Comparison of ENCODE assay signal across 19 mouse cellular contexts in the genomic region with DNA sequence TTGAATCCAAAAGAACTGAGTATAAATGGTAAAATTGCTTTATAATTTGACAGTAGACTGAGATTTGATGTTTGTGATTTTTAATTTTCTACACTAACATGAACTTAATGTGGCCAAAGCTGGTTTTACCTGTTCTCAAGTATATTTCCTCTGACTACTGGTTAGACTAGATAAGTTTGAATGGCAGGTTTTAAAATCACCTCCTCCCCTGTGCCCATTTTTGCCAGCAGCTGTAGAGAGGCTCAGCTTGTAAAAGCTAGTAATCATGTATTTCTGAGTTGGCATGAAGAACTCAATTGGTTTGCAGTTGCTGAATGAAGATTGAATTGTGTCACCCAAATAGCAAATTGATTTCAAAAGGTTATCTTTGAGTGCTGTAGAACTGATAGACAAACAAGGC. TPM values are rescaled to one million over a fixed set of nuclear protein-coding genes. Genes with fewer than 3 reads are reported as not detected.
DNase-seq lines count a peak whose midpoint lies in the region; ATAC-seq and TF ChIP-seq lines count a peak whose summit lies in the region.
"Had no signal": no experiment of that assay in that cellular context is flagged by ENCODE, and none has a peak within 500 bp of the region (broad histone marks: within the 10 kb centered on the region; RNA-seq: fewer than 3 reads in every experiment).

No protein-coding gene starts in this region.

- H3K9ac ChIP-seq in heart, embryonic 14.5 days (ENCODE audit: low read length), result no peak overlapping the region
- no peak overlapping the region for H3K9ac ChIP-seq in heart, adult 2 months (ENCODE audit: low read depth, low read length)
- no peak overlapping the region for H3K9ac ChIP-seq in lung, postnatal 0 days (replicated peaks; ENCODE audit: low read depth)
- H3K9ac ChIP-seq: heart, embryonic 12.5 days; hindbrain, embryonic 15.5 days had no signal

- no peaks in the 10 kb centered on the region for H3K27me3 ChIP-seq in heart, embryonic 14.5 days (ENCODE audit: control insufficient read depth, insufficient read depth, low read length)
- no peaks in the 10 kb centered on the region for H3K27me3 ChIP-seq in heart, adult 2 months (ENCODE audit: control insufficient read depth, insufficient read depth, low read length)
- H3K27me3 ChIP-seq in lung, postnatal 0 days (replicated peaks; ENCODE audit: insufficient read depth, low read length), result no peaks in the 10 kb centered on the region
- H3K27me3 ChIP-seq: heart, embryonic 12.5 days; hindbrain, embryonic 15.5 days had no signal

- no peak for TF ChIP-seq EP300 in heart, adult 2 months (IDR thresholded peaks at IDR 0.05; ENCODE audit: insufficient read depth, low read depth, low read length)
- no peak for TF ChIP-seq EP300 in lung, postnatal 0 days (IDR thresholded peaks at IDR 0.05)

- peaks cover 35% of the 10 kb centered on the region for H3K36me3 ChIP-seq in heart, embryonic 14.5 days (ENCODE audit: control insufficient read depth, insufficient read depth, low read length)
- peaks cover 55% of the 10 kb centered on the region for H3K36me3 ChIP-seq in heart, adult 2 months (ENCODE audit: control insufficient read depth, insufficient read depth, low read length)
- H3K36me3 ChIP-seq in lung, postnatal 0 days (ENCODE audit: insufficient read depth, low read length), result no peaks in the 10 kb centered on the region
- H3K36me3 ChIP-seq: hindbrain, embryonic 15.5 days had no signal

- intact Hi-C loops in heart, adult 2 months (cut with DNase I), result loop anchor here (5.0 to 10.0 kb wide), 2 partner anchors 385 to 1192 kb away; no protein-coding TSS in a partner anchor

- no peak for DNase-seq in heart, adult 2 months
- DNase-seq in lung, postnatal 0 days (ENCODE audit: low spot score), result peak; percentile 27
- DNase-seq in lung, adult 18-20 months, result no peak
- DNase-seq in fat pad, adult 2 months (ENCODE audit: extremely low read depth, low read depth, low spot score), result peak; percentile 68
- peak; percentile 64 for DNase-seq in gonadal fat pad, adult 2 months (ENCODE audit: low read depth)
- DNase-seq: adrenal gland, adult 2 months; adrenal gland, postnatal 25 days; cerebellum, adult 2 months; cerebellum, postnatal 10 days; gastrocnemius, postnatal 36 days; heart, adult 18-20 months; heart, postnatal 10 days; heart, postnatal 4 days had no signal

- H3K9me3 ChIP-seq in heart, embryonic 14.5 days (ENCODE audit: control insufficient read depth, low read length), result no peaks in the 10 kb centered on the region
- no peaks in the 10 kb centered on the region for H3K9me3 ChIP-seq in lung, postnatal 0 days (ENCODE audit: low read length)
- H3K9me3 ChIP-seq: forebrain, embryonic 12.5 days; heart, embryonic 12.5 days; hindbrain, embryonic 15.5 days had no signal

- peaks cover 16% of the 10 kb centered on the region for H3K79me2 ChIP-seq in heart, adult 2 months (replicated peaks; ENCODE audit: control insufficient read depth, insufficient read depth, low read length)

- no peak overlapping the region for H3K4me3 ChIP-seq in heart, embryonic 14.5 days (ENCODE audit: control insufficient read depth in 1 of 2, insufficient read depth in 1 of 2, low read depth in 1 of 2, low read length in 2 of 2)
- no peak overlapping the region for H3K4me3 ChIP-seq in heart, adult 2 months
- no peak overlapping the region for H3K4me3 ChIP-seq in lung, postnatal 0 days (ENCODE audit: low read depth, low read length)
- H3K4me3 ChIP-seq: forebrain, embryonic 12.5 days; heart, embryonic 12.5 days; hindbrain, embryonic 15.5 days had no signal

- ATAC-seq in heart, embryonic 14.5 days (ENCODE audit: insufficient number of reproducible peaks, insufficient read depth, low FRiP score, low read depth), result no peak
- ATAC-seq in lung, postnatal 0 days, result no peak
- ATAC-seq: inflammation-experienced regulatory T-cells, adult 6 months; intestine, postnatal 0 days had no signal

- TF ChIP-seq POLR2A in heart, adult 2 months (IDR thresholded peaks at IDR 0.05; ENCODE audit: insufficient read depth, low read depth, low read length), result no peak

- peaks cover 8 to 55% of the 10 kb centered on the region in 2 experiments for H3K4me1 ChIP-seq in heart, embryonic 14.5 days (ENCODE audit: control insufficient read depth in 2 of 2, insufficient read depth in 2 of 2, low read length in 2 of 2)
- H3K4me1 ChIP-seq in heart, adult 2 months (ENCODE audit: control insufficient read depth, insufficient read depth, low read length), result peaks cover 22% of the 10 kb centered on the region
- H3K4me1 ChIP-seq in lung, postnatal 0 days (ENCODE audit: insufficient read depth, low read depth, low read length), result peaks cover 32% of the 10 kb centered on the region; the same call in 1 of the 2 replicates

- no peak overlapping the region for H3K27ac ChIP-seq in heart, embryonic 14.5 days (replicated peaks in 1 of 2; ENCODE audit: control insufficient read depth in 1 of 2, insufficient read depth in 1 of 2, low read depth in 2 of 2, low read length in 2 of 2)
- no peak overlapping the region for H3K27ac ChIP-seq in heart, adult 2 months
- H3K27ac ChIP-seq in lung, postnatal 0 days (ENCODE audit: low read length), result no peak overlapping the region
- H3K27ac ChIP-seq: forebrain, embryonic 12.5 days; hindbrain, embryonic 15.5 days had no signal

- H3K4me2 ChIP-seq in heart, embryonic 14.5 days (ENCODE audit: low read length), result 0 out of 2 replicates have a peak overlapping the region, but pooled peaks have one; percentile 4
- H3K4me2 ChIP-seq in lung, postnatal 0 days (replicated peaks; ENCODE audit: low read depth, low read length), result no peak overlapping the region; the same call in 1 of the 2 replicates

- TF ChIP-seq CTCF in heart, adult 2 months (IDR thresholded peaks at IDR 0.05), result no peak
- no peak for TF ChIP-seq CTCF in lung, postnatal 0 days (IDR thresholded peaks at IDR 0.05)

RNA-seq across cellular contexts. Expression of a gene that starts 2.8 kb away (rescaled TPM):
- polyA plus RNA-seq in heart, embryonic 14.5 days (2014; fragmentation: Nextera tagmentation; extraction: Ambion mirVana), result 57.2 and 63.9 TPM in 2 replicates
- 10 to 100 TPM; 20.9 to 24.8 TPM for total RNA-seq in heart, adult 2 months (2021)
- 9.6 and 17.8 TPM in 2 replicates for polyA plus RNA-seq in heart, adult 2 months (2012; rRNA removed)
- polyA plus RNA-seq in lung, postnatal 0 days (2015; fragmentation: Nextera tagmentation; extraction: Ambion mirVana), result 46.8 and 64.1 TPM in 2 replicates
- polyA plus RNA-seq in gonadal fat pad, adult 2 months (2012; rRNA removed), result 16.6 and 19.4 TPM in 2 replicates

RNA-seq across cellular contexts. Expression of a gene that starts 2.8 kb away (rescaled TPM):
- polyA plus RNA-seq in heart, embryonic 14.5 days (2014; fragmentation: Nextera tagmentation; extraction: Ambion mirVana), result 52.1 and 54.5 TPM in 2 replicates
- 10 to 100 TPM; 39.5 TPM for total RNA-seq in heart, adult 2 months (2021)
- polyA plus RNA-seq in heart, adult 2 months (2012; rRNA removed), result 12.8 and 16.9 TPM in 2 replicates
- 63.0 and 64.9 TPM in 2 replicates for polyA plus RNA-seq in lung, postnatal 0 days (2015; fragmentation: Nextera tagmentation; extraction: Ambion mirVana)
- 19.5 and 27.4 TPM in 2 replicates for polyA plus RNA-seq in gonadal fat pad, adult 2 months (2012; rRNA removed)

Comparison
In these comparisons a context has a peak if more than half of its experiments do, and no peak if none do; other contexts are left out.
1. DNase-seq: peak in lung, postnatal 0 days (single experiment), fat pad, adult 2 months (single experiment) and gonadal fat pad, adult 2 months (single experiment); none in heart, adult 2 months (0 of 2) and lung, adult 18-20 months (0 of 2).